Mouse (Mus musculus) CH12.LX (cell line): ENCODE results near the gene Anks3. TPM values are rescaled to one million over a fixed set of nuclear protein-coding genes. Genes with fewer than 3 reads are reported as not detected.
A peak's percentile ranks its signal among the peaks of the same experiment; 100 is the strongest.

ENCODE experiments used
- DNase-seq: peaks from one replicate; pipeline ENCODE4 v3.0.0-alpha.2; 2013; ENCODE audit errors: extremely low read depth
- H3K27ac ChIP-seq: 2 replicates; pipeline ENCODE4 v1.5.1; 2012; ENCODE audit warnings: low read depth, mild to moderate bottlenecking, control low read depth, moderate library complexity; ENCODE audit not compliant: insufficient read depth
- H3K27me3 ChIP-seq: replicated peaks from 2 replicates; pipeline ENCODE3; 2012; ENCODE audit warnings: inconsistent platforms
- H3K36me3 ChIP-seq, 2 experiments: replicated peaks in 1 of 2; 2 replicates each; pipeline versions ENCODE3 to v1.6.1; 2012; ENCODE audit warnings: inconsistent platforms in 1 of 2, low read length in 1 of 2, mild to moderate bottlenecking in 1 of 2, mixed read lengths in 1 of 2, moderate library complexity in 1 of 2; ENCODE audit not compliant: control insufficient read depth in 1 of 2, insufficient read depth in 1 of 2
- H3K4me1 ChIP-seq, 2 experiments: 2 replicates each; pipeline ENCODE4 v1.6.1; 2012; ENCODE audit warnings: inconsistent platforms in 1 of 2, moderate library complexity in 1 of 2; ENCODE audit not compliant: insufficient read depth in 2 of 2, control insufficient read depth in 1 of 2
- H3K4me2 ChIP-seq: 2 replicates; pipeline ENCODE4 v1.6.1; 2012; ENCODE audit warnings: low read depth, mild to moderate bottlenecking, control low read depth; ENCODE audit not compliant: poor library complexity, insufficient read depth, severe bottlenecking
- H3K4me3 ChIP-seq, 3 experiments: fragments of 150-350 bp in 1 of 3; sonication (generic) in 1 of 3; replicated peaks in 1 of 3; 2 replicates each; pipeline versions ENCODE3 to v1.5.1; 2011 to 2012; ENCODE audit warnings: low read depth in 2 of 3, low read length in 2 of 3, mild to moderate bottlenecking in 2 of 3, moderate library complexity in 2 of 3, control low read depth in 1 of 3, improper control_type of control experiment in 1 of 3, inconsistent platforms in 1 of 3, mixed read lengths in 1 of 3; ENCODE audit not compliant: poor library complexity in 1 of 3
- H3K79me2 ChIP-seq: replicated peaks from 2 replicates; pipeline ENCODE4 v1.6.1; 2012; ENCODE audit warnings: mild to moderate bottlenecking, moderate library complexity; ENCODE audit not compliant: control insufficient read depth, poor library complexity, insufficient read depth, severe bottlenecking; ENCODE audit errors: extremely low read depth
- H3K9ac ChIP-seq: 2 replicates; pipeline ENCODE4 v1.6.1; 2012; ENCODE audit warnings: low read depth, mild to moderate bottlenecking, control low read depth, moderate library complexity; ENCODE audit not compliant: insufficient read depth
- H3K9me3 ChIP-seq: replicated peaks from 2 replicates; pipeline ENCODE3; 2012; ENCODE audit warnings: low read length, inconsistent platforms, mixed read lengths
- BHLHE40 ChIP-seq: IDR thresholded peaks from 2 replicates; pipeline ENCODE4 v1.6.1; 2011; ENCODE audit warnings: mild to moderate bottlenecking, low read depth, low read length, improper control_type of control experiment
- CHD2 ChIP-seq: IDR thresholded peaks from 2 replicates; pipeline ENCODE4 v1.6.1; 2011; ENCODE audit warnings: low read length, improper control_type of control experiment
- E2F4 ChIP-seq: IDR thresholded peaks from 2 replicates; pipeline ENCODE4 v1.6.1; 2011; ENCODE audit warnings: low read depth, low read length, improper control_type of control experiment; ENCODE audit not compliant: insufficient replicate concordance
- ETS1 ChIP-seq: conservative IDR thresholded peaks from 2 replicates; pipeline ENCODE4 v1.6.1; 2012; ENCODE audit warnings: low read depth, mild to moderate bottlenecking, inconsistent platforms, low read length, improper control_type of control experiment, moderate library complexity
- HCFC1 ChIP-seq: IDR thresholded peaks from 2 replicates; pipeline ENCODE4 v1.6.1; 2012; ENCODE audit warnings: low read depth, mild to moderate bottlenecking, inconsistent platforms, low read length, improper control_type of control experiment
- IRF4 ChIP-seq: IDR thresholded peaks from 2 replicates; pipeline ENCODE4 v1.6.1; 2014; ENCODE audit warnings: low read depth, mild to moderate bottlenecking, inconsistent platforms, low read length, improper control_type of control experiment
- JUND ChIP-seq: conservative IDR thresholded peaks from 2 replicates; pipeline ENCODE4 v1.6.1; 2011; ENCODE audit warnings: low read depth, low read length, improper control_type of control experiment
- KAT2A ChIP-seq: IDR thresholded peaks from 2 replicates; pipeline ENCODE4 v1.6.1; 2012; ENCODE audit warnings: low read length, improper control_type of control experiment, inconsistent platforms; ENCODE audit not compliant: insufficient replicate concordance
- MAFK ChIP-seq: IDR thresholded peaks from 2 replicates; pipeline ENCODE4 v1.6.1; 2011; ENCODE audit warnings: low read length, improper control_type of control experiment; ENCODE audit not compliant: insufficient replicate concordance
- MXI1 ChIP-seq: IDR thresholded peaks from 2 replicates; pipeline ENCODE4 v1.6.1; 2011; ENCODE audit warnings: mild to moderate bottlenecking, low read depth, low read length, improper control_type of control experiment
- NRF1 ChIP-seq: IDR thresholded peaks from 2 replicates; pipeline ENCODE4 v1.6.1; 2014; ENCODE audit warnings: low read depth, mild to moderate bottlenecking, inconsistent platforms, low read length, improper control_type of control experiment, moderate library complexity
- PAX5 ChIP-seq: IDR thresholded peaks from 2 replicates; pipeline ENCODE4 v1.6.1; 2012; ENCODE audit warnings: low read length, inconsistent platforms, mixed read lengths
- RCOR1 ChIP-seq: conservative IDR thresholded peaks from 2 replicates; pipeline ENCODE4 v1.6.1; 2012; ENCODE audit warnings: low read depth, mild to moderate bottlenecking, inconsistent platforms, low read length, improper control_type of control experiment
- SMC3 ChIP-seq: IDR thresholded peaks from 2 replicates; pipeline ENCODE4 v1.6.1; 2011; ENCODE audit warnings: low read depth, low read length, improper control_type of control experiment
- ZC3H11A ChIP-seq: IDR thresholded peaks from 2 replicates; pipeline ENCODE4 v1.6.1; 2012; ENCODE audit warnings: low read depth, mild to moderate bottlenecking, inconsistent platforms, low read length, improper control_type of control experiment
- ZKSCAN1 ChIP-seq: IDR thresholded peaks from 2 replicates; pipeline ENCODE4 v1.6.1; 2012; ENCODE audit warnings: low read depth, inconsistent platforms, low read length, improper control_type of control experiment, borderline replicate concordance
- ZMIZ1 ChIP-seq: IDR thresholded peaks from 2 replicates; pipeline ENCODE4 v1.6.1; 2012; ENCODE audit warnings: low read depth, mild to moderate bottlenecking, inconsistent platforms, low read length, improper control_type of control experiment
- ZNF384 ChIP-seq: IDR thresholded peaks from 2 replicates; pipeline ENCODE4 v1.6.1; 2012; ENCODE audit warnings: low read depth, low read length, improper control_type of control experiment, inconsistent platforms
- dilution Hi-C: fragments of 300-500 bp; cut with MboI; formaldehyde crosslinking; loops from 2 replicates; pipeline ENCODE4 v1.14.3; 2020; ENCODE audit warnings: low sequenced_read_pairs; ENCODE audit not compliant: extremely low pct_unique_long_range_greater_than_20kb, extremely low pct_ligation_motif_present
- in situ Hi-C: fragments of 300-500 bp; cut with MboI; formaldehyde crosslinking; loops from 3 replicates; pipeline ENCODE4 v1.14.3; 2019; ENCODE audit warnings: low sequenced_read_pairs, low pct_ligation_motif_present, low pct_unique_long_range_greater_than_20kb, mixed read lengths
- polyA plus RNA-seq: library from polyadenylated mRNA; unstranded; fragments of >175 nt; gene quantifications from 2 replicates; pipeline ENCODE4 v1.2.1, GENCODE M21; 2012; ENCODE audit warnings: low read depth; ENCODE audit not compliant: insufficient read length
- total RNA-seq, 2 experiments: library from RNA; depleted of rRNA; stranded (reverse); fragments of 300-350 nt in 1 of 2; fragments of >200 nt in 1 of 2; gene quantifications; 2 replicates each; pipeline ENCODE4 v1.2.3; 2012 to 2014

The Anks3 gene
- total and polyA plus RNA-seq, 3 experiments: 17.0 to 34.9 (median 24.4) TPM

- Histone ChIP-seq H3K27me3 (no peaks in the 10 kb centered on the region), H3K4me3 (no peak overlapping the region), H3K9me3 (no peaks in the 10 kb centered on the region), H3K27ac (no peak overlapping the region), H3K9ac (no peak overlapping the region), H3K36me3 (peaks cover 36 to 80% of the 10 kb centered on the region in 2 experiments), H3K79me2 (peaks cover 13% of the 10 kb centered on the region), H3K4me1 (peaks cover 8 to 23% of the 10 kb centered on the region in 2 experiments), H3K4me2 (no peak overlapping the region)
- in situ Hi-C loops (no loop called here), dilution Hi-C loops (no loop called here)
- DNase-seq: no peak
- no peak for TF ChIP-seq JUND
- no peak for TF ChIP-seq MAFK
- no peak for TF ChIP-seq KAT2A
- TF ChIP-seq BHLHE40: no peak
Observed at GRCm38 (mm10) chr16:4935931-4936703, 27.9 kb downstream of the Anks3 start.

- Histone ChIP-seq H3K27ac (no peak overlapping the region), H3K27me3 (no peaks in the 10 kb centered on the region), H3K36me3 (peaks cover 34 to 80% of the 10 kb centered on the region in 2 experiments), H3K4me3 (peak overlapping the region in 1 of 3 experiments; percentile 10), H3K4me1 (peaks cover 6 to 16% of the 10 kb centered on the region in 2 experiments), H3K9me3 (no peaks in the 10 kb centered on the region), H3K4me2 (no peak overlapping the region), H3K79me2 (peaks cover 12% of the 10 kb centered on the region), H3K9ac (no peak overlapping the region)
- dilution Hi-C loops: no loop called here
- in situ Hi-C loops: no loop called here
- TF ChIP-seq ZKSCAN1 (no peak), MXI1 (no peak), CHD2 (no peak), IRF4 (no peak), E2F4 (no peak), HCFC1 (no peak), NRF1 (no peak), SMC3 (no peak), PAX5 (no peak), ZNF384 (no peak), JUND (no peak), ETS1 (no peak), BHLHE40 (no peak), RCOR1 (no peak), ZC3H11A (no peak), ZMIZ1 (no peak)
- DNase-seq: no peak
Observed at GRCm38 (mm10) chr16:4935430-4935829, 28.6 kb downstream of the Anks3 start.
